Mouse (Mus musculus) E14TG2a.4 (cell line): ENCODE measurements around the gene Cops7a.
A peak's percentile ranks its signal among the peaks of the same experiment; 100 is the strongest.

Experiments
- H3K27me3 ChIP-seq: 2 replicates; pipeline ENCODE4 v1.6.1; 2014; ENCODE audit warnings: low read length, control low read depth; ENCODE audit not compliant: insufficient read depth
- H3K36me3 ChIP-seq: 2 replicates; pipeline ENCODE4 v1.6.1; 2014; ENCODE audit warnings: low read length, control low read depth; ENCODE audit not compliant: insufficient read depth
- H3K4me1 ChIP-seq: replicated peaks from 2 replicates; pipeline ENCODE4 v1.6.1; 2014; ENCODE audit warnings: low read depth, low read length, control low read depth
- H3K4me3 ChIP-seq: replicated peaks from 2 replicates; pipeline ENCODE4 v1.5.1; 2014; ENCODE audit warnings: mild to moderate bottlenecking, low read length
- H3K9me3 ChIP-seq: 2 replicates; pipeline ENCODE4 v1.6.1; 2014; ENCODE audit warnings: low read length, control low read depth
- CTCF ChIP-seq: conservative IDR thresholded peaks from 2 replicates; pipeline ENCODE4 v1.5.1; 2014; ENCODE audit warnings: low read length
- NANOG ChIP-seq: IDR thresholded peaks from 2 replicates; pipeline ENCODE4 v1.6.1; 2014; ENCODE audit warnings: borderline replicate concordance, low read length, mixed read lengths
- POU5F1 ChIP-seq: IDR thresholded peaks from 2 replicates; pipeline ENCODE4 v1.6.1; 2014; ENCODE audit warnings: low read length, borderline replicate concordance

Gene Cops7a

DNA sequence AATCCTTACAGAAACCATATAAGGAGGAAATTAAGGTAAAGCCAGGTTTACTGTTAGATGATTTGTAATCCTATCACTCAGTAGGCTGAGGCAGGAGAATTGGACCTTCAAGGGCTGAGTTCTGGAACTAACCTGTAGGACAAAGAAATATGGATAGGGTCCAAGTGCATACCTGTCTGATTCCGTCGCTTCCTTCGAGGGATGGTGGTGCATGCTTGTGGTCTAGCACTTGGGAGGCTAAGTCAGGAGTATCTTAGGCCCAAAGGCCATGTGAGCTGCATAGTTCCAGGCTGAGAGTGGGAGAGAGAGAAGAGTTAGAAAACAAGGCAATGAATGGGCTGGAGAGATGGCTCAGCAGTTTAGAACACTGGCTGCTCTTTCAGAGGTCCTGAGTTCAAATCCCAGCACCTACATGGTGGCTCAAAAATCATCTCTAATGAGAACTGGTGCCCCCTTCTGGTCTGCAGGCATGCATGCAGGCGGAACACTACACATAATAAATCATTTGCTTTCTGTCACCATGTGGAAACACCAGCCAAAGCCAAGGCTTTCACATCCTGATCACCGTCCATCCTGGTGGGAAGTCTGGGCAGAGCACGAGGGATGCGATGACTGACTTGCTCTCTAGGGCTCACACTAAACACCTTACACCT is 1.3 kb upstream of the Cops7a start:
- peak overlapping the region; percentile 92 for H3K4me3 ChIP-seq
- H3K4me1 ChIP-seq = peaks cover 39% of the 10 kb centered on the region
- peaks cover 41% of the 10 kb centered on the region for H3K36me3 ChIP-seq
- H3K27me3 ChIP-seq = no peaks in the 10 kb centered on the region
- H3K9me3 ChIP-seq = peaks cover 17% of the 10 kb centered on the region
- TF ChIP-seq NANOG (no peak), POU5F1 (no peak), CTCF (peak; percentile 57)

GRCm38 (mm10) chr6:124965747-124966146 is 409 bp upstream of the Cops7a start:
- Histone ChIP-seq H3K4me3 (peak overlapping the region; percentile 92), H3K36me3 (peaks cover 49% of the 10 kb centered on the region), H3K9me3 (peaks cover 10% of the 10 kb centered on the region; the same call in 1 of the 2 replicates), H3K4me1 (peaks cover 47% of the 10 kb centered on the region), H3K27me3 (no peaks in the 10 kb centered on the region)
- TF ChIP-seq POU5F1 = no peak
- no peak for TF ChIP-seq CTCF
- TF ChIP-seq NANOG = no peak

- peak overlapping the region; percentile 92 for H3K4me3 ChIP-seq
- TF ChIP-seq CTCF (no peak), POU5F1 (no peak), NANOG (no peak)
- H3K27me3 ChIP-seq = no peaks in the 10 kb centered on the region
- H3K36me3 ChIP-seq = peaks cover 60% of the 10 kb centered on the region
- H3K4me1 ChIP-seq = peaks cover 58% of the 10 kb centered on the region
- 0 out of 2 replicates have a peak, but pooled peaks cover 4% of the 10 kb centered on the region for H3K9me3 ChIP-seq
These were observed 700 bp downstream of the Cops7a start for GRCm38 (mm10) chr6:124964638-124965037.

DNA sequence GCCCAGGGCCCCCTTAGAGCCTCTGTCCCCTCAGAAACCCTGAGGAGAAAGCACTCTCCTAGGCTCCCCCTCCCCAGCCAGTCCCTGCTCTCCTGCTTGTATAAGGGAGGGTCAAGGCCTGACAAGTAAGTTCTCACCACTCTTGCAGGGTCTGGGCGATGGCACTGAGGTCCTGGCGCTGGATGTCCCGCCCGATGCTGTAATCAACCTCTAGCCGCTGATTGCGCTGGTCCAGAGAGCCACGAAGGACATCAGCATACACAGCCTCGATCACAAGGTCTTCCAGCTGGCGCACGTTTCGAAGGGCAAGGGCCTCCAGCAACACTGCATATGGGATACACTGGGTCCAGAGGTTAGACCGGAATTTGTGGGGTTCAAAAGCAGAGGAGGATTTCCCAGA is 4.3 kb downstream of the Cops7a start:
- Histone ChIP-seq H3K4me3 (peak overlapping the region; percentile 32; the same call in 1 of the 2 replicates), H3K27me3 (no peaks in the 10 kb centered on the region), H3K4me1 (peaks cover 80% of the 10 kb centered on the region), H3K36me3 (peaks cover 80% of the 10 kb centered on the region), H3K9me3 (peaks cover 3% of the 10 kb centered on the region)
- no peak for TF ChIP-seq CTCF
- TF ChIP-seq NANOG = no peak
- no peak for TF ChIP-seq POU5F1

GRCm38 (mm10) chr6:124959960-124960359 is 5.4 kb downstream of the Cops7a start:
- peaks cover 90% of the 10 kb centered on the region for H3K4me1 ChIP-seq
- no peak for TF ChIP-seq NANOG
- no peak for TF ChIP-seq CTCF
- no peak for TF ChIP-seq POU5F1
- peaks cover 91% of the 10 kb centered on the region for H3K36me3 ChIP-seq
- peaks cover 13% of the 10 kb centered on the region for H3K9me3 ChIP-seq
- no peaks in the 10 kb centered on the region for H3K27me3 ChIP-seq
- no peak overlapping the region for H3K4me3 ChIP-seq

DNA sequence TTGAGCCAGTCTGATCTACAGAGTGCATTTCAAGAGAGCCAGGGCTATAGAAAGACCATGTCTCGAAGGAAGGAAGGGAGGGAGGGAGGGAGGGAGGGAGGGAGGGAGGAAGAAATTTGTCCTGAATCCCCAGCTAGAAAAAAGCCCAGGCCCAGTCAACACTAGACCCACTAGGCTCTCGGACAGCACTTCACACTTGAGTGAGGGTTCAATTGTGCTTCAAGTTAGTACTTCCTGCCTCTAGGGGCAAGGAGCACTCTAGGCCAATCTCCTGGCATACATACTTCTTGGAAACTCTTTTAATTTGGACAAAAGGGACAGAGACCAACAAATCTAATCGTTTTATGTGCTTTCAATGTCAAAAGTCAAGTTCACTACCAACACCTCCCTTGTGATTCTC is 7.2 kb downstream of the Cops7a start:
- Histone ChIP-seq H3K4me3 (no peak overlapping the region), H3K4me1 (peaks cover 73% of the 10 kb centered on the region), H3K9me3 (peaks cover 31% of the 10 kb centered on the region), H3K27me3 (no peaks in the 10 kb centered on the region), H3K36me3 (peaks cover 98% of the 10 kb centered on the region)
- TF ChIP-seq POU5F1 = no peak
- TF ChIP-seq NANOG = no peak
- TF ChIP-seq CTCF = no peak

- H3K4me3 ChIP-seq = 0 out of 2 replicates have a peak overlapping the region, but pooled peaks have one; percentile 0
- no peaks in the 10 kb centered on the region for H3K27me3 ChIP-seq
- H3K9me3 ChIP-seq = peaks cover 60% of the 10 kb centered on the region
- TF ChIP-seq NANOG (no peak), CTCF (no peak), POU5F1 (no peak)
- H3K36me3 ChIP-seq = peaks cover 80% of the 10 kb centered on the region
- H3K4me1 ChIP-seq = peaks cover 49% of the 10 kb centered on the region
These were observed 10.1 kb downstream of the Cops7a start for GRCm38 (mm10) chr6:124955212-124955611.

DNA sequence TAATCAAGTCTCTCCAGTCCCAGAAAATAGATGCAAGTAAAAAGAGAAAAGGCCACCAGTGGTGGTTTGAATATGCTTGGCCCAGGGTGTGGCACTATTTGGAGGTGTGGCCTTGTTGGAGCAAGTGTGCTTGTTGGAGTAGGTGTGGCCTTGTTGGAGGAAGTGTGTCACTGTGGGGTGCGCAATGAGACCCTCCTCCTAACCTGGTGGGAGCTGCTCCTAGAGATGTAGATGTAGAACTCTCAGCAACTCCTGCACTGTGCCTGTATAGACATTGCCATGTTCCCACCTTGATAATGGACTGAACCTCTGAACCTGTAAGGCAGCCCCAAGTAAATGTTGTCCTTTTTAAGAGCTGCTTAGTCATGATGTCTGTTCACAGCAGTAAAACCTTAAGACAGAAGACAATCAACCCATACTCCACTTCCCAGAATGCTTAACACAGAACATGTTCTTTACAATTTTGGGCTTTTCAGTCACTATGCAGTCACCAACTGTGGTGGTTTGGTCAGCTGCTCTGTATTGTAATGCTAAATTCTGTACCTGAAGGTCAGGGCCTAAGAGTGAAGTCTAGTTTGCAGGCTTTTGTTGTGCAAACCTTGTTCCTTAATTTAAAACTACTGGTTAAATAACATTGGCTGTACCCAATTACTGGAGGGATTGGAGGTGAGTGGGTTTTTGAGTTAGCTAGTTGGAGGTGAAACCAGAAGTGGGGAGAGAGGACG is 11.2 kb downstream of the Cops7a start:
- Histone ChIP-seq H3K4me3 (no peak overlapping the region), H3K36me3 (peaks cover 69% of the 10 kb centered on the region), H3K9me3 (peaks cover 70% of the 10 kb centered on the region), H3K27me3 (no peaks in the 10 kb centered on the region), H3K4me1 (peaks cover 39% of the 10 kb centered on the region)
- TF ChIP-seq CTCF (no peak), POU5F1 (peak; percentile 65; the same call in 1 of the 2 replicates), NANOG (peak; percentile 45)

- Histone ChIP-seq H3K36me3 (peaks cover under 1% of the 10 kb centered on the region), H3K9me3 (no peaks in the 10 kb centered on the region), H3K4me1 (peaks cover 41% of the 10 kb centered on the region), H3K27me3 (no peaks in the 10 kb centered on the region), H3K4me3 (no peak overlapping the region)
- TF ChIP-seq NANOG (no peak), CTCF (no peak), POU5F1 (no peak)
These were observed 21.8 kb downstream of the Cops7a start for GRCm38 (mm10) chr6:124943526-124943925.
